Mouse (Mus musculus): ENCODE data around the gene Ecm1.

DNA sequence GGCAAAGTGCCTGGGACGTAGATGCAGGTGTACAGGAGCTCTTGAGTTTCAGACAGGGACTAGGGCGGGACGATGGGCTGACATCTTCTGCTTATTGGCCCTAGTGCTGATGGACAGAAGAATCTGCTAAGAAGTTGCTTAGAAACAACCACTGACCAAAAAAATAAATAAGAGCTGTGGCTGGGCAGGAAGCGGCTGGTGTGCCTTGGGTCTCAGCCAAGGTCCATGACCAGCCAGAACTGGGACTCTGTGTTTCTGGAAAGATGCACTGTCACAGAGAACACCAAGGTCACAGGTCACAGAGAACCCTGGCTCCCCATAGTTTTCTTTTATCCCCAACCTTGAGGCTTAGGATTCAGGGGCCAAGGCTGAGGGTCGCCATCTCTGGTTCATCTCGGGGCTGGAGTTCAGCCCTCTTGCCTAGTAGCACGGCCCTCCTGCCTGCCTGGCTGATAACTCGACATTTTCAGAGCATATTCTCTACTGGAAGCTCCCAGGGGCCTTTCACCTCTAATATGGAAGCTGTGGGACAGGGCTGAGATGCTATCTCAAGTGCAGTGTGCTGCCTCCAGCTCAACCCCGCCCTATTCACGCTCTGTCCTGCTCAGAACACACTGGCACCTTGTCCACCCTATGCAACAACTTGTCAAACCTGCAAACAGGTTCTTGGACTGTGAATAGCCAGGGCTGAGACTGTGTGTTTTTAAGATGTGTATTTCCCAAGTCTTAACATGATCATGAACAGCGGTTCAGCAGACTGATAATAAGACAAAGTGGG lies 6.4 kb downstream of the Ecm1 start:
- TF ChIP-seq CTCF (IDR thresholded peaks at IDR 0.05; ENCODE audit: borderline replicate concordance, control insufficient read depth, extremely low read depth, insufficient read depth, low read length, poor library complexity): no peak
- TF ChIP-seq POLR2A (IDR thresholded peaks at IDR 0.05; ENCODE audit: control insufficient read depth, extremely low read depth, insufficient read depth, low read length, poor library complexity): no peak

All from thymus, adult 2 months (tissue).